Mouse (Mus musculus): Measurements from ENCODE around the gene Myo5c. TPM values are rescaled to one million over a fixed set of nuclear protein-coding genes. Genes with fewer than 3 reads are reported as not detected.

Gene Myo5c
- polyA plus RNA-seq, 1 experiment: 7.1 TPM

- WGBS: 77% methylated on average over 12 of the region's 12 CpGs
Observed at GRCm38 (mm10) chr9:75234983-75235627, 3.3 kb downstream of the Myo5c start.

GRCm38 (mm10) chr9:75235696-75236095, 3.9 kb downstream of the Myo5c start:
- no peaks in the 10 kb centered on the region for H3K27me3 ChIP-seq (replicated peaks; ENCODE audit: control insufficient read depth, insufficient read depth, low read length)
- H3K4me1 ChIP-seq (ENCODE audit: control insufficient read depth, insufficient read depth, low read length): no peaks in the 10 kb centered on the region
- WGBS: 82% methylated on average over 2 of the region's 2 CpGs
- TF ChIP-seq CTCF (conservative IDR thresholded peaks at IDR 0.05; ENCODE audit: insufficient read depth, insufficient read length, low read depth, low read length): no peak
- TF ChIP-seq POLR2A (IDR thresholded peaks at IDR 0.05; ENCODE audit: low read depth, low read length): no peak
- no peak for DNase-seq
- H3K27ac ChIP-seq (ENCODE audit: insufficient read depth, low read depth, low read length): no peak overlapping the region
- H3K36me3 ChIP-seq (ENCODE audit: control insufficient read depth, insufficient read depth, low read length): no peaks in the 10 kb centered on the region
- H3K4me3 ChIP-seq (ENCODE audit: insufficient read depth, low read depth, low read length): no peak overlapping the region

More at GRCm38 (mm10) chr9:75234983-75235627, 3.3 kb downstream of the Myo5c start:
- no peak overlapping the region for H3K4me3 ChIP-seq (ENCODE audit: insufficient read depth, low read depth, low read length)
- H3K27ac ChIP-seq (ENCODE audit: insufficient read depth, low read depth, low read length): no peak overlapping the region
- DNase-seq: no peak
- no peaks in the 10 kb centered on the region for H3K36me3 ChIP-seq (ENCODE audit: control insufficient read depth, insufficient read depth, low read length)
- H3K4me1 ChIP-seq (ENCODE audit: control insufficient read depth, insufficient read depth, low read length): no peaks in the 10 kb centered on the region
- no peak for TF ChIP-seq POLR2A (IDR thresholded peaks at IDR 0.05; ENCODE audit: low read depth, low read length)
- no peak for TF ChIP-seq CTCF (conservative IDR thresholded peaks at IDR 0.05; ENCODE audit: insufficient read depth, insufficient read length, low read depth, low read length)
- H3K27me3 ChIP-seq (replicated peaks; ENCODE audit: control insufficient read depth, insufficient read depth, low read length): no peaks in the 10 kb centered on the region

- 81% methylated on average over 12 of the region's 12 CpGs for WGBS
- no peak for DNase-seq
Observed at GRCm38 (mm10) chr9:75236416-75237308, 4.8 kb downstream of the Myo5c start.

GRCm38 (mm10) chr9:75238179-75238578, 6.4 kb downstream of the Myo5c start:
- WGBS: 90% methylated on average over 3 of the region's 3 CpGs
- no peak overlapping the region for H3K27ac ChIP-seq (ENCODE audit: insufficient read depth, low read depth, low read length)
- no peaks in the 10 kb centered on the region for H3K36me3 ChIP-seq (ENCODE audit: control insufficient read depth, insufficient read depth, low read length)
- H3K27me3 ChIP-seq (replicated peaks; ENCODE audit: control insufficient read depth, insufficient read depth, low read length): no peaks in the 10 kb centered on the region
- no peak for DNase-seq
- TF ChIP-seq POLR2A (IDR thresholded peaks at IDR 0.05; ENCODE audit: low read depth, low read length) (no peak), CTCF (conservative IDR thresholded peaks at IDR 0.05; ENCODE audit: insufficient read depth, insufficient read length, low read depth, low read length) (no peak)
- no peak overlapping the region for H3K4me3 ChIP-seq (ENCODE audit: insufficient read depth, low read depth, low read length)
- H3K4me1 ChIP-seq (ENCODE audit: control insufficient read depth, insufficient read depth, low read length): no peaks in the 10 kb centered on the region

More at GRCm38 (mm10) chr9:75236416-75237308, 4.8 kb downstream of the Myo5c start:
- Histone ChIP-seq H3K4me3 (ENCODE audit: insufficient read depth, low read depth, low read length) (no peak overlapping the region), H3K4me1 (ENCODE audit: control insufficient read depth, insufficient read depth, low read length) (no peaks in the 10 kb centered on the region), H3K27me3 (replicated peaks; ENCODE audit: control insufficient read depth, insufficient read depth, low read length) (no peaks in the 10 kb centered on the region), H3K36me3 (ENCODE audit: control insufficient read depth, insufficient read depth, low read length) (no peaks in the 10 kb centered on the region), H3K27ac (ENCODE audit: insufficient read depth, low read depth, low read length) (no peak overlapping the region)
- TF ChIP-seq CTCF (conservative IDR thresholded peaks at IDR 0.05; ENCODE audit: insufficient read depth, insufficient read length, low read depth, low read length): no peak
- TF ChIP-seq POLR2A (IDR thresholded peaks at IDR 0.05; ENCODE audit: low read depth, low read length): no peak

GRCm38 (mm10) chr9:75243052-75243451, 11.2 kb downstream of the Myo5c start:
- Histone ChIP-seq H3K27ac (ENCODE audit: insufficient read depth, low read depth, low read length) (no peak overlapping the region), H3K36me3 (ENCODE audit: control insufficient read depth, insufficient read depth, low read length) (no peaks in the 10 kb centered on the region), H3K27me3 (replicated peaks; ENCODE audit: control insufficient read depth, insufficient read depth, low read length) (no peaks in the 10 kb centered on the region), H3K4me1 (ENCODE audit: control insufficient read depth, insufficient read depth, low read length) (no peaks in the 10 kb centered on the region), H3K4me3 (ENCODE audit: insufficient read depth, low read depth, low read length) (no peak overlapping the region)
- WGBS: 79% methylated on average over 6 of the region's 6 CpGs
- no peak for TF ChIP-seq POLR2A (IDR thresholded peaks at IDR 0.05; ENCODE audit: low read depth, low read length)
- TF ChIP-seq CTCF (conservative IDR thresholded peaks at IDR 0.05; ENCODE audit: insufficient read depth, insufficient read length, low read depth, low read length): no peak
- no peak for DNase-seq

GRCm38 (mm10) chr9:75243730-75244406, 12.0 kb downstream of the Myo5c start:
- 27% methylated on average over 5 of the region's 5 CpGs for WGBS
- no peaks in the 10 kb centered on the region for H3K36me3 ChIP-seq (ENCODE audit: control insufficient read depth, insufficient read depth, low read length)
- no peaks in the 10 kb centered on the region for H3K27me3 ChIP-seq (replicated peaks; ENCODE audit: control insufficient read depth, insufficient read depth, low read length)
- H3K4me3 ChIP-seq (ENCODE audit: insufficient read depth, low read depth, low read length): no peak overlapping the region
- TF ChIP-seq CTCF (conservative IDR thresholded peaks at IDR 0.05; ENCODE audit: insufficient read depth, insufficient read length, low read depth, low read length) (no peak), POLR2A (IDR thresholded peaks at IDR 0.05; ENCODE audit: low read depth, low read length) (no peak)
- no peak for DNase-seq
- H3K4me1 ChIP-seq (ENCODE audit: control insufficient read depth, insufficient read depth, low read length): no peaks in the 10 kb centered on the region
- no peak overlapping the region for H3K27ac ChIP-seq (ENCODE audit: insufficient read depth, low read depth, low read length)

Measured in kidney, adult 2 months (tissue).